Comparison of ENCODE assay signal across 19 mouse cellular contexts in genomic region chr4:7175030-7175429, GRCm38 (mm10).
DNase-seq lines count a peak whose midpoint lies in the region; ATAC-seq and TF ChIP-seq lines count a peak whose summit lies in the region.
"Had no signal": no experiment of that assay in that cellular context is flagged by ENCODE, and none has a peak within 500 bp of the region (broad histone marks: within the 10 kb centered on the region; RNA-seq: fewer than 3 reads in every experiment).

No protein-coding gene starts in this region.

- WGBS in midbrain, postnatal 0 days = 84% methylated on average over 9 of the region's 9 CpGs

- peak; percentile 47 for ATAC-seq in frontal cortex, adult (ENCODE audit: low TSS enrichment)
- peak; percentile 12 for ATAC-seq in activated CD4-positive, CD25-positive, alpha-beta regulatory T cell, adult 4 months
- ATAC-seq in midbrain, postnatal 0 days (ENCODE audit: low FRiP score) = no peak
- ATAC-seq: forebrain, postnatal 0 days; intestine, postnatal 0 days had no signal

- H3K4me2 ChIP-seq in midbrain, postnatal 0 days (ENCODE audit: low read depth, low read length, poor library complexity, severe bottlenecking) = no peak overlapping the region
- H3K4me2 ChIP-seq: embryonic facial prominence, embryonic 12.5 days; forebrain, embryonic 12.5 days; heart, embryonic 13.5 days; hindbrain, embryonic 14.5 days had no signal

- no peak overlapping the region for H3K4me3 ChIP-seq in midbrain, postnatal 0 days (ENCODE audit: low read depth, low read length)
- H3K4me3 ChIP-seq: embryonic facial prominence, embryonic 12.5 days; forebrain, embryonic 12.5 days; heart, embryonic 13.5 days had no signal

- no peaks in the 10 kb centered on the region for H3K9me3 ChIP-seq in midbrain, postnatal 0 days (ENCODE audit: low read length)
- H3K9me3 ChIP-seq: embryonic facial prominence, embryonic 12.5 days; forebrain, embryonic 12.5 days; G1E; heart, embryonic 13.5 days had no signal

- H3K9ac ChIP-seq in midbrain, postnatal 0 days (replicated peaks; ENCODE audit: low read length, poor library complexity, severe bottlenecking) = no peak overlapping the region
- H3K9ac ChIP-seq: embryonic facial prominence, embryonic 12.5 days; forebrain, embryonic 12.5 days; forebrain, postnatal 0 days; heart, embryonic 13.5 days; hindbrain, embryonic 14.5 days had no signal

- intact Hi-C loops in left cerebral cortex, postnatal 36 days (cut with DNase I) = no loop called here

- H3K27me3 ChIP-seq in midbrain, postnatal 0 days (ENCODE audit: insufficient read depth, low read length) = no peaks in the 10 kb centered on the region
- H3K27me3 ChIP-seq: embryonic facial prominence, embryonic 12.5 days; forebrain, embryonic 12.5 days; heart, embryonic 13.5 days had no signal

- H3K36me3 ChIP-seq in midbrain, postnatal 0 days (ENCODE audit: insufficient read depth, low read length) = no peaks in the 10 kb centered on the region
- H3K36me3 ChIP-seq: embryonic facial prominence, embryonic 12.5 days; forebrain, embryonic 12.5 days; G1E; heart, embryonic 13.5 days had no signal

- no peak overlapping the region for H3K27ac ChIP-seq in midbrain, postnatal 0 days (ENCODE audit: low read depth, low read length)
- H3K27ac ChIP-seq: embryonic facial prominence, embryonic 12.5 days; forebrain, embryonic 12.5 days; heart, embryonic 13.5 days; hindbrain, embryonic 14.5 days had no signal

- H3K4me1 ChIP-seq in midbrain, postnatal 0 days (ENCODE audit: insufficient read depth, low read length) = no peaks in the 10 kb centered on the region
- H3K4me1 ChIP-seq: embryonic facial prominence, embryonic 12.5 days; forebrain, embryonic 12.5 days; heart, embryonic 13.5 days had no signal

- TF ChIP-seq CTCF in midbrain, postnatal 0 days (IDR thresholded peaks at IDR 0.05) = no peak

- DNase-seq in frontal cortex, postnatal 10 days (ENCODE audit: low spot score in 2 of 2) = no peak
- DNase-seq in naive thymus-derived CD4-positive, alpha-beta T cell, adult 2 months (ENCODE audit: low read depth) = peak; percentile 25
- DNase-seq in thymus, postnatal 36 days = peak; percentile 14 to 28
- DNase-seq in left cerebral cortex, postnatal 36 days (ENCODE audit: low spot score in 2 of 2) = no peak
- no peak for DNase-seq in midbrain, postnatal 0 days (ENCODE audit: low spot score)
- DNase-seq in urinary bladder, postnatal 36 days (ENCODE audit: low spot score in 2 of 2) = no peak
- DNase-seq: cerebellum, adult 11-12 months; cerebellum, adult 9-10 months; forebrain, postnatal 0 days; gastrocnemius, postnatal 36 days; heart, adult 11 months had no signal

Comparison
In these comparisons a context has a peak if more than half of its experiments do, and no peak if none do; other contexts are left out.
1. DNase-seq: peak in naive thymus-derived CD4-positive, alpha-beta T cell, adult 2 months (single experiment) and thymus, postnatal 36 days (2 of 2); none in frontal cortex, postnatal 10 days (0 of 2), left cerebral cortex, postnatal 36 days (0 of 2), midbrain, postnatal 0 days (single experiment) and urinary bladder, postnatal 36 days (0 of 2).